Mouse (Mus musculus) testis, adult 2 months (tissue): Measurements from ENCODE around the gene Fam234b.

Experiments used
- CTCF ChIP-seq: fragments of 200-500 bp; IDR thresholded peaks from 2 replicates; pipeline ENCODE4 v1.5.1; 2012; ENCODE audit warnings: low read depth, mild to moderate bottlenecking, inconsistent platforms, low read length, moderate library complexity; ENCODE audit not compliant: control insufficient read depth, insufficient read depth, insufficient replicate concordance
- POLR2A ChIP-seq: fragments of 200-500 bp; IDR thresholded peaks from 2 replicates; pipeline ENCODE4 v1.6.1; 2012; ENCODE audit warnings: low read depth, mild to moderate bottlenecking, inconsistent platforms, low read length, moderate library complexity; ENCODE audit not compliant: control insufficient read depth

GRCm38 (mm10) chr6:135187076-135187917 lies 10.5 kb upstream of the Fam234b start:
- TF ChIP-seq CTCF = no peak
- no peak for TF ChIP-seq POLR2A
